Mouse (Mus musculus) T-helper 1 cell (primary cell): ENCODE data around the gene Dse.

Experiments
- in situ Hi-C: fragments of 300-600 bp; cut with MboI, MseI; formaldehyde crosslinking; loops from one replicate; pipeline ENCODE4 v1.15.1; 2025; ENCODE audit warnings: high pct_unique_total_duplicates

Gene Dse

GRCm38 (mm10) chr10:34136432-34136831 lies 71.1 kb downstream of the Dse start:
- in situ Hi-C loops, result no loop called here

- in situ Hi-C loops, result no loop called here
Observed at GRCm38 (mm10) chr10:34131356-34131755, 76.2 kb downstream of the Dse start.

- in situ Hi-C loops, result no loop called here
Observed at GRCm38 (mm10) chr10:34128391-34128790, 79.1 kb downstream of the Dse start.

GRCm38 (mm10) chr10:34127392-34128378 lies 79.8 kb downstream of the Dse start, which contains the start of gene Calhm6:
TSS of gene Calhm6 (minus strand) at chr10:34127984.
- in situ Hi-C loops, result no loop called here

GRCm38 (mm10) chr10:34118421-34118820 lies 89.1 kb downstream of the Dse start:
- in situ Hi-C loops, result no loop called here

GRCm38 (mm10) chr10:34117770-34118169 lies 89.7 kb downstream of the Dse start:
- in situ Hi-C loops, result no loop called here

GRCm38 (mm10) chr10:34117131-34117530 lies 90.4 kb downstream of the Dse start:
- in situ Hi-C loops, result no loop called here

GRCm38 (mm10) chr10:34111964-34112738 lies 95.4 kb downstream of the Dse start:
- in situ Hi-C loops, result no loop called here

GRCm38 (mm10) chr10:34110863-34111465 lies 96.6 kb downstream of the Dse start:
- in situ Hi-C loops, result no loop called here
